Mouse (Mus musculus) intestine, embryonic 14.5 days (tissue): ENCODE results near the gene Olfr154. TPM values are rescaled to one million over a fixed set of nuclear protein-coding genes. Genes with fewer than 3 reads are reported as not detected.
"Not testable (repeated sequence)": the region's sequence is repeated elsewhere in the genome, so short reads cannot be mapped to it uniquely, and the experiment has no call there.

Experiments used
- ATAC-seq: fragments of 200-750 bp; cut with Nextera tagmentation; replicated peaks from 2 replicates; pipeline ENCODE4 v1.8.0; 2017; ENCODE audit warnings: low read depth, moderate number of reproducible peaks, moderate TSS enrichment, moderate library complexity; ENCODE audit not compliant: low FRiP score, low TSS enrichment
- DNase-seq: peaks from one replicate; pipeline ENCODE4 v3.0.0-alpha.2; 2018; ENCODE audit warnings: low spot score
- H3K27ac ChIP-seq: fragments of 300-500 bp; sonication (generic); 2 replicates; pipeline ENCODE4 v1.5.1; 2014; ENCODE audit warnings: low read depth, mild to moderate bottlenecking, control low read depth
- H3K27me3 ChIP-seq: fragments of 300-500 bp; sonication (generic); replicated peaks from 2 replicates; pipeline ENCODE4 v1.6.1; 2014; ENCODE audit warnings: low read length, control low read depth; ENCODE audit not compliant: control insufficient read depth, insufficient read depth
- H3K36me3 ChIP-seq: fragments of 300-500 bp; sonication (generic); 2 replicates; pipeline ENCODE4 v1.6.1; 2014; ENCODE audit warnings: low read length, control low read depth; ENCODE audit not compliant: control insufficient read depth, insufficient read depth
- H3K4me1 ChIP-seq: fragments of 300-500 bp; sonication (generic); replicated peaks from 2 replicates; pipeline ENCODE4 v1.6.1; 2014; ENCODE audit warnings: low read length, control low read depth, mixed read lengths; ENCODE audit not compliant: control insufficient read depth, insufficient read depth
- H3K4me2 ChIP-seq: fragments of 300-500 bp; sonication (generic); 2 replicates; pipeline ENCODE4 v1.6.1; 2014; ENCODE audit warnings: low read length
- H3K4me3 ChIP-seq: fragments of 300-500 bp; sonication (generic); 2 replicates; pipeline ENCODE4 v1.5.1; 2014; ENCODE audit warnings: low read depth, low read length, control low read depth, mixed read lengths
- H3K9ac ChIP-seq: fragments of 300-500 bp; sonication (generic); 2 replicates; pipeline ENCODE4 v1.6.1; 2014; ENCODE audit warnings: mild to moderate bottlenecking, low read length
- H3K9me3 ChIP-seq: fragments of 300-500 bp; sonication (generic); 2 replicates; pipeline ENCODE4 v1.6.1; 2016; ENCODE audit warnings: low read length, control low read depth; ENCODE audit not compliant: control insufficient read depth
- WGBS: fragments of 180-500 bp; shearing (Covaris S2); extraction: QIAGEN DNeasy Blood & Tissue Kit; methylation state at CpG from one replicate; pipeline ENCODE4 v1.1.7; 2014; 5-methylcytosine and 5-hydroxymethylcytosine counted together
- polyA plus RNA-seq: library from polyadenylated mRNA; unstranded; fragments of >200 nt; fragmentation: Nextera tagmentation; extraction: Ambion mirVana; gene quantifications from 2 replicates; pipeline ENCODE4 v1.2.1, GENCODE M21; 2014

Olfr154 gene
- not detected in 2 replicates for polyA plus RNA-seq

- not testable (repeated sequence) for H3K36me3 ChIP-seq, H3K4me3 ChIP-seq, ATAC-seq, H3K9ac ChIP-seq, H3K27ac ChIP-seq, DNase-seq, H3K4me2 ChIP-seq, H3K9me3 ChIP-seq, H3K27me3 ChIP-seq, H3K4me1 ChIP-seq
Measured at GRCm38 (mm10) chr2:85664355-85664754, at the start of gene Olfr154. Gene Olfr154, minus strand, starts transcription at chr2:85664455.

DNA sequence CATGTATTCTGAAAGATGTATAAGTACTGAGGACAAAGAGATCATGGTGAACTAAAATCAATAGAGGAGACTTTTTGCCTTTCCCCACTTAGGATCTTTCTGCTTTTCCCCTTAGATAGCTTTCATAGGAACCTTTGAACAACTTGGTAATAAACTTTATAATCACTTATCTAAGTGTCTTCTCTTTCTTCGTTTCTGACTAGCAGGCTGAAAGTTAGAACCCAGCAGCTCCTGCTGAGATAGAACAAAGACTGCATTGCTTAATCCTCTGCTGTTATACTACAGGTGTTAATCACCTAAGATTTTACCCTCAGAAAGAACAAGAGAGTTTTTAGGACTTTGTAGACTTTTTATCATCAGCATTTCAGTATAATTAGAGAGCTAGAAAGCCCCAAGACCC is 46.9 kb upstream of the Olfr154 start:
- H3K4me3 ChIP-seq: no peak overlapping the region
- ATAC-seq (no peak), DNase-seq (no peak)
- H3K4me1 ChIP-seq: no peaks in the 10 kb centered on the region
- no peak overlapping the region for H3K27ac ChIP-seq
- H3K9me3 ChIP-seq: no peaks in the 10 kb centered on the region
- H3K4me2 ChIP-seq: no peak overlapping the region
- H3K27me3 ChIP-seq: no peaks in the 10 kb centered on the region
- no peak overlapping the region for H3K9ac ChIP-seq
- no peaks in the 10 kb centered on the region for H3K36me3 ChIP-seq
- WGBS: 23% methylated on average over 1 of the region's 1 CpGs

GRCm38 (mm10) chr2:85710680-85711079 is 46.4 kb upstream of the Olfr154 start:
- H3K4me1 ChIP-seq, H3K27me3 ChIP-seq, H3K36me3 ChIP-seq, DNase-seq, H3K9ac ChIP-seq, H3K27ac ChIP-seq, ATAC-seq, H3K9me3 ChIP-seq, H3K4me2 ChIP-seq, H3K4me3 ChIP-seq: not testable (repeated sequence)
- WGBS: 17% methylated on average over 2 of the region's 2 CpGs

- no peak within 1 kb of the TSS for H3K27ac ChIP-seq
- H3K36me3 ChIP-seq: no peaks in the 10 kb centered on the region
Measured at GRCm38 (mm10) chr2:85689131-85689530, 24.9 kb upstream of the Olfr154 start, which contains the start of gene Olfr1008. Gene Olfr1008, plus strand, starts transcription at chr2:85689431.

GRCm38 (mm10) chr2:85678667-85679066 is 14.4 kb upstream of the Olfr154 start, which contains the start of gene Olfr1006:
Gene Olfr1006, minus strand, starts transcription at chr2:85678767.
- H3K9ac ChIP-seq: no peak within 1 kb of the TSS
- no peaks in the 10 kb centered on the region for H3K36me3 ChIP-seq
- no peak within 1 kb of the TSS for H3K4me3 ChIP-seq
- H3K9me3 ChIP-seq: no peaks in the 10 kb centered on the region
- H3K4me2 ChIP-seq: no peak within 1 kb of the TSS
- ATAC-seq (no peak), DNase-seq (no peak)
- H3K27me3 ChIP-seq: no peaks in the 10 kb centered on the region
- H3K27ac ChIP-seq: no peak within 1 kb of the TSS
- H3K4me1 ChIP-seq: no peaks in the 10 kb centered on the region

More at GRCm38 (mm10) chr2:85689131-85689530, 24.9 kb upstream of the Olfr154 start, which contains the start of gene Olfr1008:
- Histone ChIP-seq H3K4me1 (no peaks in the 10 kb centered on the region), H3K4me2 (no peak within 1 kb of the TSS), H3K9ac (no peak within 1 kb of the TSS), H3K4me3 (no peak within 1 kb of the TSS), H3K27me3 (no peaks in the 10 kb centered on the region), H3K9me3 (no peaks in the 10 kb centered on the region; the same call in 1 of the 2 replicates)
- DNase-seq (no peak), ATAC-seq (no peak)

GRCm38 (mm10) chr2:85650604-85651003 is 13.7 kb downstream of the Olfr154 start, which contains the start of gene Olfr1002:
Gene Olfr1002, minus strand, starts transcription at chr2:85650704.
- Histone ChIP-seq H3K4me3 (no peak within 1 kb of the TSS), H3K4me2 (no peak within 1 kb of the TSS), H3K9me3 (no peaks in the 10 kb centered on the region), H3K27ac (no peak within 1 kb of the TSS), H3K27me3 (no peaks in the 10 kb centered on the region), H3K4me1 (no peaks in the 10 kb centered on the region), H3K9ac (no peak within 1 kb of the TSS), H3K36me3 (no peaks in the 10 kb centered on the region)
- no peak for DNase-seq
- 93% methylated on average over 1 of the region's 1 CpGs for WGBS
- no peak for ATAC-seq

Other genes with a start within 250 kb of the Olfr154 start
- not detected in 2 replicates for gene Olfr993, start 249.6 kb downstream of the Olfr154 start, polyA plus RNA-seq
- not detected in 2 replicates for gene Olfr994, start 228.0 kb downstream of the Olfr154 start, polyA plus RNA-seq
- not detected in 2 replicates for gene Olfr995, start 220.8 kb downstream of the Olfr154 start, polyA plus RNA-seq
- gene 4833423E24Rik, start 145.4 kb downstream of the Olfr154 start, polyA plus RNA-seq: not detected in 2 replicates
- not detected in 2 replicates for gene Olfr996, start 85.2 kb downstream of the Olfr154 start, polyA plus RNA-seq
- not detected in 2 replicates for gene Olfr998, start 75.5 kb downstream of the Olfr154 start, polyA plus RNA-seq
- gene Olfr1000, start 52.6 kb downstream of the Olfr154 start, polyA plus RNA-seq: not detected in 2 replicates
- not detected in 2 replicates for gene Olfr1002, start 13.8 kb downstream of the Olfr154 start, polyA plus RNA-seq
- gene Olfr1006, start 14.3 kb upstream of the Olfr154 start, polyA plus RNA-seq: not detected in 2 replicates
- gene Olfr1008, start 25.0 kb upstream of the Olfr154 start, polyA plus RNA-seq: not detected in 2 replicates
- not detected in 2 replicates for gene Olfr1009, start 51.0 kb upstream of the Olfr154 start, polyA plus RNA-seq
- not detected in 2 replicates for gene Olfr1012, start 98.3 kb upstream of the Olfr154 start, polyA plus RNA-seq
- not detected in 2 replicates for gene Olfr1013, start 102.6 kb upstream of the Olfr154 start, polyA plus RNA-seq
- gene Olfr1014, start 108.3 kb upstream of the Olfr154 start, polyA plus RNA-seq: not detected in 2 replicates
- gene Olfr1015, start 117.6 kb upstream of the Olfr154 start, polyA plus RNA-seq: not detected in 2 replicates
- not detected in 2 replicates for gene Olfr1016, start 138.1 kb upstream of the Olfr154 start, polyA plus RNA-seq
- not detected in 2 replicates for gene Olfr1018, start 154.0 kb upstream of the Olfr154 start, polyA plus RNA-seq
- gene Olfr1019, start 181.0 kb upstream of the Olfr154 start, polyA plus RNA-seq: not detected in 2 replicates
- not detected in 2 replicates for gene Olfr1020, start 182.6 kb upstream of the Olfr154 start, polyA plus RNA-seq
- not detected in 2 replicates for gene Olfr1022, start 204.1 kb upstream of the Olfr154 start, polyA plus RNA-seq
- not detected in 2 replicates for gene Olfr1023, start 221.2 kb upstream of the Olfr154 start, polyA plus RNA-seq
- gene Olfr1024, start 240.6 kb upstream of the Olfr154 start, polyA plus RNA-seq: not detected in 2 replicates